Mouse (Mus musculus) megakaryocyte, embryonic 14.5 days (primary cell): ENCODE measurements at regions not wholly inside any gene's neighbourhood (a gene's known extent, or its start where the extent isn't known, plus 50 kb on each side); places are given as distances from the start of the nearest gene placed in this dataset.

Experiments used
- FLI1 ChIP-seq: IDR thresholded peaks from 2 replicates; pipeline ENCODE4 v1.6.1; 2012; ENCODE audit warnings: low read length, inconsistent platforms, mixed read lengths
- GATA1 ChIP-seq: IDR thresholded peaks from 3 replicates; pipeline ENCODE4 v1.6.1; 2012; ENCODE audit warnings: mixed read lengths, low read length, inconsistent platforms, borderline replicate concordance

DNA sequence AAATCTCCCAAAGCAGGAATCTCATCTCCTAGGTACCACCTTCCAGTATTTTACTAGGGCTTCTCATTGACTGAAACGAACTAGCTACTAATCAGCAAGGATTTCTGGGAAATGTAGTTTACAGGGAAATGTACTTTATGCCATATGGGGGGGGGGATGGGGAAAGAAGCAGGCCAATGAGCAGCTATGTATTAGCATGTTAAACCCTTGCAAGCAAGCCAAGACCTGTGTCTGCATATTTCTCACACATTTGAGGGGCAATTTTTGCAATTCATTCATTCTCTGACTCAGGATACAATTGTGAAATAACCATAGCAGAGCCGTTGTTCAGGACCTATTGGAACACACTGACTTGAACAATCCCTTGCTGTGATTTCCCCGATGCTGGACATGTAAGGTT is 454.3 kb upstream of the Tbx3 start:
- TF ChIP-seq GATA1 (no peak), FLI1 (no peak)
